Mouse (Mus musculus): Measurements from ENCODE around the gene Gla.

Gla gene

DNA sequence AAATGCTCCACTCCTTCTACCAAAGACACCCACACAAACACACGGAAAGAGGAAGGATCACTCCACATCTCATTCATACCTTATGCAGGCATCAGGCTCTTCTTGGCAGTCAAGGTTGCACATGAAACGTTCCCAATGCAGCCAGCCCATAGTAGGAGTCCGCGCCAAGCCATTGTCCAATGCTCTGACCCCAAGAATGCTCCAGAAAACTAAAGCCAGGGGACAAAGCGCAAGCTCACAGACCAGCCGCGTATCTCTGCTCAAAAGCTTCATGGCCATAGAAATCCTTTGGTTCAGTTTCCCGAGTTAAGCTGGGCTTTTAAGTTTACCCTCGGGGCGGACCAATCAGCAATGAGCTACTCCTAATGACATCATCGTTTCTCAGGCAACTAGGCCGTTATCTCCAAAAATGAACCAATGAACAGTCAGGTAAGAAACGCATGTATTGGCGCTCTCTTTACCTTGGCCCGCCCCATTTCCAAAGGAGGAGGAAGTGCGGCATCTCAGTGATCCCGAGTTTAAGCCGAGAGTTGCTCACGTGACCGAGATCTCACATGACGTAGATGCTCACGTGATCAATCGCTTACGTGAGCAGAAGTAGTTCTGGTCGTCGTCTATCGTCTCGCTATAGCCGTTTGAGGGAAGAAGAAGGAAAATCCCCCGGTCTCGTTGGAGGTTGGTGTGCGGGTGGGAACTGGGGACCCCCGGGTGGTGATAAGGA lies at the start of gene Gla, which contains the start of gene Hnrnph2:
Gla (minus strand) TSS at position 467 of the 721 bp plus-strand sequence.
Hnrnph2 (plus strand) TSS at position 521 of the 721 bp plus-strand sequence.
- in situ Hi-C loops (cut with MseI, MboI): no loop called here

DNA sequence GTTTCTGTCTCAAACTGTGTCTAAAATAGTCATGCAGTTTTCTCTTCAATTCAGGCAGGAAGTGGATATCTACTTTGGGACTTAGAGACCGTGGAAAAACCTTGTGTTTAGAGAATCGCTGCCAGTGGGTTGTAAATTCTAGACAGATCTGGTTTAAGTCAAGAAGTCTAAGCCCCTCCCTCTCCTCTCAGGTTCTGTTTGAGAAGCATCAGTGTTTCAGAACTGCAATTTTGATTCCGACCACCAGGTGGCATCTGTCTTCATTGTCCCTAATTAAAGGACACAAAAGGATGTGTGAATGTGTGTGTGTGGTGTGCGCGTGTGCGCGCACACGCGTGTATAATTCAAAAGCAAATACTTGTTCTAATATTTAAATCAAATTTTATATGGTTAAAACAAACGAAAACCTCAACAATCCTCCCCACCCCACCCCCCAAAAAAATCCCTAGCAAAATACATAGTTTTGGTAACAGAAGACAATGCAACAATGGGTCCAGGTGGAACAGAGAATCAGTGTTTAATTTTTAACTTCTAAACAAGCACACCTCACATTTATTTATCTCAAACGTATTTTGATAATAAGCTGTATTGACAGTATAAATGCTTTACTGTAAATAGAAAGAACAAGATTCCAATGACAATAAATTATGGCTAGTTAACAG lies 47.2 kb upstream of the Gla start:
- in situ Hi-C loops (cut with MseI, MboI): no loop called here

DNA sequence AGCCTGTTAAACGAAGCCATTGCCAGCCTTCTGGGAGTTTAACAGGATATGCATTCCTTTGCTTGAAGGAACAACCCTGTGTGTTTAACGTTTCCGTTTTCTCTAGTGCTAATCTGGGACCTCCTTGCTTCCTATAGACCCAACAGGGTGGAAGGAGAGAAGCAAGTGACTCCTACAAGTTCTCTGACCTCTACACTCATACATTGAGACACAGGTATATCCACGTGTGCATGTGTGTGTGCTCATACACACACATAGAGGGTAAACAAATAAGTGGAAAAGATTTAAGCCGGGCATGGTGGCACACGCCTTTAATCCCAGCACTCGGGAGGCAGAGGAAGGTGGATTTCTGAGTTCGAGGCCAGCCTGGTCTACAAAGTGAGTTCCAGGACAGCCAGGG lies 46.5 kb upstream of the Gla start:
- in situ Hi-C loops (cut with MseI, MboI): no loop called here

DNA sequence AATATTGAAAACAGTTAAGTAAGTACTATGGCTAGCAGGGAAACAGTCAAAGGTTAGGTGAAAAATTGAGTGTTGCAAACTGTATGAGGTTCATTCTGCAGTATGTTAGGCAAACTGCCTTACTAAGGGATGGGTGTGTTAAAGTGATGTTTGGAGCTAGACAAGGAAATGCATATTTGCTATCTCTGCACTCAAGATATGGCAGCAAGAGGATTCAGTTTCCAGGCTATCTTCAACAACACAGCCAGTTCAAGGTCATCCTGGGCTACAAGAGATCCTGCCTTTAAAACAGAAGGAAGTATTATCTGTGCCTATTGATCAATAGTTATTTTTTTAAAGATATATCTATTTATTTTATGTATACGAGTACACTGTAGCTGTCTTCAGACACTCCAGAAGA lies 45.4 kb upstream of the Gla start:
- in situ Hi-C loops (cut with MseI, MboI): no loop called here

DNA sequence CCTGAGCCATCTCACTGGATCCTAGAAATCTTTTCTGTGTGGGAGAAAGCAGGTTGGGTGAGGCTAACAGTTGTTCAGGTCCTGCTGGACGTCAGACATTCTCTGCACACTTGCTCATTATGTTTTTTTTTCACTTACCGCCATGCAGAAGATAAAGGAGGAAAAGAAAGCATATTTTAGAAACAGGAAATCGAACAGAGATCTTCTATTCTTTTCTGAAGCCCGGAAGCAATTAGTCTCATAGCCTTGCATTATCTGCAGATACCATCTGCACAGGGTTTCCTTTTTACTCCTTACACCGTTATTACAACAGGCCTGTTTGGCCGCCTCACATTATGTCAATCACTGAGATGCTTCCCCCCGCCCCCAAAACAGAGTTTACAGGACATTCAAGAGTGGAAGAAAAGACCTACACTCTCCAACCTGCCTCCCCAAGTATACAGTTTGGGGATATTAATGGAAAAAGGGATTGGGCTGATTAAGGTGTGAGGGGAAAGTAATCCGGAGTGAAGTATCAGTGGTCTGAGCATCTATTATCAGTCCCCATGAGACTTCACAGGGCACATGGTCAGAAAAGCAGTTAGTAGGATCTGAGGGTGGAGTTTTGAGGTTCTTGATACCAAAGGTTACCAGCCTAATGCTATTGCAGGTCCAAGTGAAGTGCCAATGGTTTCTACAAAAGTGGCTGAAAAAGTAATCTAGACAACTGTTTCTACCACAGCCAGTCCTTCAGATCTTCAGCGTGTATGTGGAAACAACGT lies 40.3 kb upstream of the Gla start:
- in situ Hi-C loops (cut with MseI, MboI): no loop called here

DNA sequence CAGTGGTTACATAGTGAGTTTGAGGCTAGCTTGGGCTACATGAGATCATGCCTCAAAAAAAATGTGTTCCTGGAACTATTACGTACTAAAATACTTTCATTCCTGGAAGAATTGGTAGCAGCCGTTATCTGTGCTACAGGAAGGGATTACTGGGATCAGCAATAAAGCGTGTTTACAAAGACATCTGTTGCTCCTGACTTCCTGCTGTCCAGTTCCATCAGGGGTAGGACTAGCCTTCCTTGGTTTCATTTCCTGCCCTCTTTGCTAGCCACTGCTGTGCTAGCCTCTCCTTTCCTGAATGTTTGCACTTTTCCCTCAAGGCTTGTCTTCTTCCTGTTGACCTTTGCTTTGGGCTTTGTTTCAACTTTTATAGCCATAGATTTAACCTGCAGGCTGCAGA lies 34.9 kb upstream of the Gla start:
- in situ Hi-C loops (cut with MseI, MboI): no loop called here

DNA sequence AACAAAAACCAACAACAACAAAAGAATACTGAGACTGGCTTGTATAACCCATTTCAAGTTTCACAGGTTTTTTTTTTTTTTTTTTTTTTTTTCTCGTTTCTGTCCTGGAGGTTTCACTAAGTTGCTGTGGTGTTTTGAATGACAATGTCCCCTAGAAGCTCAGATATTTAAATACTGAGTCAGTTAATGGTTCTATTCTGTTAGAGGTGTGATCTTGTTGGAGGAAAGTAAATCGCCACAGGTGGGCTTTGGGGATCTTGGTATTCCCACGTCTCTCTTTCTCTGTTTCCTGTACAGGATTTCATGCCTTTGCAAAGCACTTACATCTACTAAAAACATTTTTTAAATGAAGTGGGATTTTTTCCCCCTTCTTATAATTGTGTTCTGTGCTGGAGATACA lies 34.2 kb upstream of the Gla start:
- in situ Hi-C loops (cut with MseI, MboI): no loop called here

DNA sequence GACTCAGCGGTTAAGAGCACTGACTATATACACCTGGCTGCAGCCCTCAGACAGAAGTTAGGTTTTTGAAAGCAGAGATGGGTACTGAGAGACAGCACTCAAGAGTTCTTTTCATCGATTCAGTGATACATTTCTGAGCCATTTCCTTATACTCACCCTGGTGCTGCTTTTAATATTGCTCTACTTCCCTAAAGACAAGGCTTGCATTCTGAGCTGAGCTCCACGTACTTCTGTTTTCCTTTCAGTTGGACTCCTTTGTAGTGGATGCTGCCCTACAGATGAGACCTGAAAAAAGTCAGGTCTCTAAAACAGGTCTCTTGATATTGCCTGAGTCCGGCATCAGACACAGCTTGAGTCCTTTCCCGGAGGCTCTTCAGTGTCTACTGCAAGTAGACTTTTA lies 31.8 kb upstream of the Gla start:
- in situ Hi-C loops (cut with MseI, MboI): no loop called here

DNA sequence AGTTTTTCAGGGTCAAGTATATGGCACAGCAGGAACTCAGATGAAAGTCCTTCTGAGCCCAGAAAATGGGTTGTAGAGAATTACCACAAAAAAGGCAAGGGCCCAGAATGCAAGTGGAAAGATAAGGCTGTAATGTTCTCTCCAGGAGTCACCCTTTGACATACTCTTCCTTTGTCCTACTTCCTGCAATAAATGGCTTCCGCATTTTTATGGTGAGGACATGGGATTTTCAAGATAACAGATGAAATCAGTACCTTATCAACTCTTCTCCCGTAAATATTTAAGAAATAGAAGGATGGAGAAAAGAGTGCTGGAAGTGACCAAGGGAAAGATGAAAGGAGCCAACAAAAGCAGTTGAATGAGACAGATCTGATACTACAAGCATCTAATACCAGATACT lies 27.3 kb upstream of the Gla start:
- in situ Hi-C loops (cut with MseI, MboI): no loop called here

DNA sequence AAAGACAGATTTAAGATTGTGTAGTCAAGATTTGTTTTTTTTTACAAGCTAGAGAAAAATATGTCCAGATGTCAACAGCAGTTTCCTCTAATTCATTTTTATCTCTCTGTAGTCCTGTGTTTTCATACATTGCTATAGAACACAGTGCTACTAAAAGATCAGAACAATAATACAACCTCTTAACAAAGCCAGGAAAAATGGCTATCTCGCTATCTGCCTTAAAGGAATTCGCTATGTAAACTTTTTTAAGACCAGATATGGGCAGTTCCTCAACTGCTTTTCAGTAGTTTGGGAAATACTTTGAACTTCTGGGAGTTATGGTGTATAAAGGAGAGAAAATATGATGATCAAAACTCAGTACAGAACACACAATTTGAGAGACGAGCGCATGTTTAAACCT lies 22.4 kb upstream of the Gla start:
- in situ Hi-C loops (cut with MseI, MboI): no loop called here

DNA sequence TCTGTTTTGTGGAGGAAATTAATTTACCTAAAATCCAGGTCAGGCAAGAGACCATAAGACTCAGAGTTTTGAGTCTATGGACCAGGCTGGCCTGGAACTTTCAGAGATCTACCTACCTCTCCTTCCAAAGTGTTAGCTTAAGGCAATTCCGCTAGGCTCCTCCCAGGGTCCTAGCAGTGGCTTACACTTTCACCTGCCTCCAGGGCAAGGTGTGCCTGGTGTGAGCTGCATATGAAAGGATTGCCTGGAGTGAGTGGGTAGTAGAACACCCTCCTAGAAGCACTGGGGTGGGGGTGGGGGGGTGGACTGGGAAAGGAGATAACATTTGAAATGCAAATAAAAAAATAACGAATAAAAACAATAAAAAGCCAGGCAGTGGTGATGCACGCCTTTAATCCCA lies 20.8 kb upstream of the Gla start:
- in situ Hi-C loops (cut with MseI, MboI): no loop called here

DNA sequence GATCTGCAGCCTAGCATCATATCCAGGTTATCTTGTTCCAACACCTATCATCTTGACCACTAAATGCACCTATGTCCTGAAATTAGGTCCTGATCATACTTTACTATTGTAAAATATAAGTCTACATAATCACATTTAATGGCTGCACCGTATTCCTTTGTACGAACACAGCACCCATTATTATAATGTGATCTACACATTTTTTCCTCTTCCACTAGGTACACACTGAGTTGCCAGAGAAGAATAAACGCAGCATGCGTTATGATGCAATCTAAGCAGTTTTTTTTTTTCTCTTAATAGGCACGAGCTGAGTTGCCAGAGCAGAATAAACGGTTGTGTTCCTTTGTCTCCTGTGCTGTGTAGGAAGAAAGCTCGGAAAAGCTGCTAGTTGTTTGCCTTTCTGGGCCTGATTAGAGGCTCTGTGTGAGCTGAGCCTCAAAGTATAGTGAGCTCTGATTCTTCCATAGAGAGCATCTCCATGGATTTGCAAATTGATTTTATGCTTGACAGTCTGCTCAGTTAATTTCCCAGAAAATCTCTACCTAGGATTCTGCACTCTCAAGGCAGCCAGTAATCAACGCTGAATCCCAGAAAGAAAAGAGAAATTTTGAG lies 19.4 kb upstream of the Gla start:
- in situ Hi-C loops (cut with MseI, MboI): no loop called here

DNA sequence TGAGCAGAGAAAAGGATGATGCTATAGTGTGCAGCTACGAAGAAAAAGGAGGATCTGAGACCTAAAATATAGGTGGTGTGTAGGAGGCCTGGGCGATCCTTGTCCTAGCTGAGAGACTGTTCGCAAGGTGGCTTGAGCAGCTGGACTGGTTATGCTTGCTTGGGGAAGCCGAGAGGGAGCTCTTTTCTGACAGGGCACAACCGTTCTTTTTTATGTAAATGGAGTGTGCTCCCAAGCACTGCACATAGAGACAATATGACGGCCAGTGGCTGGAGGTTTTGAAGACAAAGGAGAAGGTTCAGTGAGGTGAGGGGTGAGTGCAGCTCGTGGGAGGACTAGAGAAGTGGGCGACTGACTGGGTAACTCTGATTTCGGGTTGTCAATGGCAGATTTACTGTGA lies 18.8 kb upstream of the Gla start:
- in situ Hi-C loops (cut with MseI, MboI): no loop called here

DNA sequence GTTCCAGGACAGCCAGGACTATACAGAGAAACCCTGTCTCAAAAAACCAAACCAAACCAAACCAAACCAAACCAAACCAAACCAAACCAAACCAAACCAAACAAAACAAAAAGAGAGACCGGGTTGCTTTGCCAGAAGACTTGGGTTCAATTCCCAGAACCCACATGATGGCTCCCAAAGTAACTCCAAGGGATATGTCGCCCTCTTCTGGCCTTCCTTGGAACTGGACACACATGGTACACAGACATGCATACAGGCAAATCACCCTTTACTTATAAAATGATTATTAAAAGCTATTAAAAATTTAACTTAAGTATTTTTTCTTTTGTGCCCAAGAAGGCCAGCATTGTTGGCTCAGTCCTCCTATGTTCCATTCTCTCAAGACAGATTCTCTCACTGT lies 13.4 kb upstream of the Gla start:
- in situ Hi-C loops (cut with MseI, MboI): no loop called here

DNA sequence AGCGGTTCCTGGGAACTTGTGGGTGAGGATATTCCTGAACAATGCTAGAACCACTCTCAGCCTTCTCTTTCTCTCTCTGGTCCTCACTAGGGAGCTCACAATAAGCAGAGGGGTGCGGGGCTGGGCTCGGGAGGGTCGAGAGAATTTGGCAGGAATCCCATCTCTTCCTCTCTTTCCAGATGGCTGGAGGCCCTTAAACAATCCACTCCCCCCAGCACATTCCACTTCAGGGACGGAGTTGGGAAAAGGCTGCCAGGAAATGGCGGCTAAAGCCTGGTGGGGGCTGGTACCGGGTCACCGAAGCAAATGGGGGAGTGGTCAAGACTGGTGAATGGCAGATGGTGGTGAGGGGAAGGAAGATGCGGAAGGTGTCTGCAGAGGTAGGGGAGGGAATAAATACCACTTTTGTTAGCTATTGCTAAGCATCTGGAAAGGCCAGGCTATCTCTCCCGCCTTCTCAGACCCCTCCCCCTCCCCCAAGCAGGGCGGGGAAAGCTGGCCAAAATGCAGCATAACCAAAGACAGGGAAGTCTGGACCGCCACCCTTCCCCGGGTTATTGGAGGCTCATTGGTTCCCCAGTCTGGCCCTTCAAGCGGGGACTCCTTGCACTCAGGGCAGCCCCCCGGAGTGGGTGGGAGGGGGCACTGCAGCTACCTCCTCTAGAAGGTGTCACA lies 11.5 kb upstream of the Gla start:
- in situ Hi-C loops (cut with MseI, MboI): no loop called here

DNA sequence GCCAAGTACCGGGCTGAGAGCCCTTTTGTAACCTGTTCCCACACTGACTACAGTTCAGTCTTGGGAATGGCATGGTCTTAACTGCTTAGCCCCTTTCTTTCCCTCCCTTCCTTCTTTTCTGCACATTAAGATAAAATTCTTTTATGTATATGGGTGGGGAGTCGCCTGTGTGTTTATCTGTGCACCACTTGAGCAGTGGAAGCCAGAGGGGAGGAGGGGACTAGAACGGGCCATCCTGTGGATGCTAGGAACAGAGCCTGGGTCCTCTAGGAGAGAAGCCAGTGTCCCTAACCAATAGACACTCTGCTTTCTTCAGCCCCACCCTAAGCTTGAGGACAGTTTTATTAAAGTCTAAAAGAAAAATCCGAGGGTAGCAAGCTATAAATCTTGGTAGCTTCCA lies 10.1 kb upstream of the Gla start:
- in situ Hi-C loops (cut with MseI, MboI): no loop called here

DNA sequence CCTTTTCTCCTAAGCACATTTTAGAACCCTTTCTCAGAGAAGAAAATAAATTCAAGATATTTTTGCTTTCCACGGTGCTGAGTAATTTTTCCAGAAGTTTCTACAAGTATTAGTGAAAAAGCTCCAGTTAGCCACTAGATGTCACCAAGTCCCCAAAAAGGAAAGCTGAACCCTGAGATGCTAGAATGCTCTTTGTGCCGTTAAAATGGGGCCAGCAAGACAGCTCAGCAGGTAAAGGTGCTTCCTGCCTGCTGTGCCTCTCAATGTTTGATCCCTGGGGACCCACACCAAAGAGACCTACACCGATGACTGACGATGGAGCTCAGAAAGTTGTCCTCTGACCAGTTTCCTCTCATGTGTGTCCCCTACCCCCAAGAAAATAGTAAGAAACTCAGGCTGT lies 8.5 kb upstream of the Gla start:
- in situ Hi-C loops (cut with MseI, MboI): no loop called here

DNA sequence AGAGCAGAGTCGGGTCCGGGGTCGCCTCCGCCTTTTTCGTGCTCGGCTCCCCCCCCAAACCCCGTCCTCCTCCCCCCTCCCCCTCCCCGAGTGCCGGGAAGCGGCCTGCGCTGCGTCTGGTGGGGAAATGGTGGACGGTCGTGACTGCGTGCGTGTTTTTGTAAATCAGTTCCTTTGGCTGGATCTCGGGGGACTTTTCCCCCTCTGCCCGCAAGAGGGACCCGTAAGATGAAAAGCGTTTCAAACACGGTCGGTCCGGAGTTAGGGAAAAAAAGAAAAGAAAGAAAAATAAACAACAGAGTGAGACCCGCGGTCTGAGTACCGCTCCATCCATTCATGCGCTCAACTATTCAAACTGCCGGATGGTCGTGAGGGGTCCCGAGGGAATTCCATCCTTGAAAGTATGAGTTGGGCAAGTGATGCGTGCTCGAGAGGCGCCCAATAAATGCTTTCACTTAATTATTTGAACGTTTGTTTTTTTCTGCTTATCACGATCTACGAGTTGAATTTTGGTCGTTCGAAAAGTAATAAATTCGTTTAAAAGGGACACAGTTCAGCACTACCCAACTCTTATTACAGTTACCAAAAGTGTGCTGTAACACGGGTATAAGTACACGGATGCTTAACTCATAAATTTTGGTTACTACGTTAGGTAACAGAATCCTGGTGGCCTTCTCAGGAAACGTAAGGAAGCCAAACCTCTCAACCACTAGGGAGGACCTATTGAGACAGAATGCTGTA lies 625 bp upstream of the Gla start:
- in situ Hi-C loops (cut with MseI, MboI): no loop called here

DNA sequence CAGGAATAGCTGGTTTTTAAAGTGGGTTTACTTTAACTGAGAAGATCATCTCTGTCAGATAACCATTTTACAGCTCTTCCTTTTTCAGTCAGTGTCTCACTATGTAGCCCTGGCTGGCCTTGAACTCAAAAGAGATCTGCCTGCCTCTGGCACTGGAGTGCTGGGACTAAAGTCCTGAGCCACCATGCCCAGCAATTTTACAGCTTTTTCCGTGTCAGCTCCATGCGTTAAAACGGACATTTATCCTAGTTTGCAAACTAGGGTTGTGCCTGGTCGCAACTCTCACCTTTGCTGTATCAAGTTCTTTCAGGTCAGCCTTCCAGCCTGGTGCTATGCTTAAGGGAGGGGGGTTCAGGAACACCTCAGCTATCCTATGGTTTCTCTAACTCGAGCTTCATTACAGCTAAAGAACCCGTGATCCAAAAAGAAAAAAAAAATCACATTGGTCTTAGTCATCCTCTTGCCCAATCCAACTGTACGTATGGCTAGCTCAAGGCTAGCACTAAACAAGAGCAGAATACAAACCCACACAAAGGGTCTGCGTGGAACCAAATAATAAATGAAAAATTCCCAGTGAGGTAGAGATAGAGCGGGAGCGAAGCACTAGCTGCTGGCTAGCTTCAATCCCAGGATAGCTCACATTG lies 881 bp downstream of the Gla start:
- in situ Hi-C loops (cut with MseI, MboI): no loop called here

DNA sequence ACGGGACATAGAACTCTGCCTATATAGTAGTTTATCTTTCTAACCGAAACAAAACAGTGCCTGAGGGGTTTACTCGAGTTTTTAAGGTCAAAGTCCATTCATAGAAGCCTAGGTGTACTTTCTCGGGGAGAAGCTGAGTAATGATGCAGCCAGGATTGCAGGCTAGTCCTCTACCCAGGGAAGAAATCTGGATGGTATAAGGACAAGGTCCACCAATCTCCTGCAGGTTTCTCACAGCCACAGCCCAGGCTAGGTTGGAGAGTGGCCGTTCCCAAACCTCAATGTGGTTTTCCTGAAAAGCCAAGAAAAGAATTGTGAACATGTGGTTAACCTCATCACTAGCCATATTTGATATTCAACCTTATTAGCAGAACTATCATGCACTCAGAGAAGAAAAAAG lies 11.1 kb downstream of the Gla start:
- in situ Hi-C loops (cut with MseI, MboI): no loop called here

DNA sequence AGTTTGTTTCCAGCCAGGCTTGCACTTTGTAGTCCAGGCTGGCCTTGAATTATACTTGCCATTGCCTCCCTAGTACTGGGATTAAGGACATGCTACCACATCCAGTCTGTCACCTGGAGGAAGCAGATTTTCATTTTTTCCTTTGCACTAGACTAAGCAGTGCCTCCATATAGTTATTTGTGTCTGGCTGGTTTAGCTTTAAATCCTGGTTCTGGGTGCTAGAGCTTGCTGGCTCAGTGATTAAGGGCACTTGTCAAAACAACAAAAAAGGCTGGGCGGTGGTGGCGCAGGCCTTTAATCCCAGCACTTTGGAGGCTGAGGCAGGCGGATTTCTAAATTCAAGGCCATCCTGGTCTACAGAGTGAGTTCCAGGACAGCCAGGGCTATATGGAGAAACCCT lies 11.9 kb downstream of the Gla start:
- in situ Hi-C loops (cut with MseI, MboI): no loop called here
